Mouse (Mus musculus): ENCODE measurements around the gene Tchhl1.
A peak's percentile ranks its signal among the peaks of the same experiment; 100 is the strongest.
"Not testable (repeated sequence)": the region's sequence is repeated elsewhere in the genome, so short reads cannot be mapped to it uniquely, and the experiment has no call there.

Gene Tchhl1

GRCm38 (mm10) chr3:93468561-93468960 lies at the start of gene Tchhl1:
Tchhl1 (plus strand) TSS chr3:93468754.
- DNase-seq: peak; percentile 18

DNA sequence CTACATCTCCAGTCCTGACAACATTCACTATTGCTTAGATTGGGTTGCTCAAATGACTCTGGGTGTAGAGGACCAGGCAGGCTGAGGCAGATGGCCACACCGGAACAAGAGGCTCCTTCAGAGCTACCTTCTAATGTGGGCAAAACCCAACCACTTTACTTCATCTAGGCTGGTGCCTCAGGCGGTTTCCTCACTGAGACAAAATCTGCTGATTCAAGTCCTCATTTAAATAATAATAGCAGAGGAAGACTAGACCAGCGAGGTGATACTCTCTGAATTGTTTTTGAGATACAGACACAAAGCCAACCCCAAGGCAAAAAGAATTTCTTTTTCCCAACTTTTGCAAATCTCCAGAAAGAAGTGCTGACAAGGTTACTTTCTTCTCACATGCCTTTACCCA lies 36.9 kb upstream of the Tchhl1 start:
- DNase-seq: no peak

DNA sequence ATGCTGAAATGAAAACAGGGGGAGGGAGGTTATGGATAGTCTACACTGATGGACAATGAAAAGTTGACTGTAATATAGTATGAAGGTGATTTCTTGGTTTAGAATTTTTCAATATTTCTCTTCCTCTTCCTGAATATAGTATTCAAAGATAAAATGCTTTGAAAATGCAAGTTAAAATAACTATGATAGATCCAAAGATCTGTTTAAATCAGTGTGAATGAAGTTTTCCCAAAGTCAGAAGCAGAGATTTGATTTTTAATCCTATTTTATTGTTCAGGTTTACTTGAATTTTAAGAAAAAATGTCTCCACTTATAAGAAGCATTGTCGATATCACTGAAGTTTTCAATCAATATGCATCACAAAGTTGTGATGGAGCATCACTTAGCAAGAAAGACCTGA lies 26.5 kb upstream of the Tchhl1 start, which contains the start of gene Tchh:
Tchh (plus strand) TSS at position 301 of the 400 bp plus-strand sequence.
- no peak for DNase-seq

GRCm38 (mm10) chr3:93443501-93444101 lies 25.0 kb upstream of the Tchhl1 start:
- DNase-seq: peak; percentile 21

GRCm38 (mm10) chr3:93444343-93445164 lies 24.0 kb upstream of the Tchhl1 start:
- DNase-seq: peak; percentile 69

- peak; percentile 19 for DNase-seq
Measured at GRCm38 (mm10) chr3:93445165-93445705, 23.3 kb upstream of the Tchhl1 start.

GRCm38 (mm10) chr3:93446128-93446755 lies 22.3 kb upstream of the Tchhl1 start:
- peak; percentile 16 for DNase-seq

DNA sequence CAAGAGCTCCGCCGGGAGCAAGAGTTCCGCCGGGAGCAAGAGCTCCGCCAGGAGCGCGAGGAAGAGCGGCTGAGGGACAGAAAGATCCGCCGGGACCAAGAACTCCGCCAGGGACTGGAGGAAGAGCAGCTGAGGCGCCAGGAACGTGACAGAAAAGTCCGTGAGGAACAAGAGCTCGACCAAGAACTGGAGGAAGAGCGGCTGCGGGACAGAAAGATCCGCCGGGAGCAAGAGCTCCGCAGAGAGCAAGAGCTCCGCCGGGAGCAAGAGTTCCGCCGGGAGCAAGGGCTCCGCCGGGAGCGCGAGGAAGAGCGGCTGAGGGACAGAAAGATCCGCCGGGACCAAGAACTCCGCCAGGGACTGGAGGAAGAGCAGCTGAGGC lies 21.8 kb upstream of the Tchhl1 start:
- DNase-seq: peak; percentile 3

DNA sequence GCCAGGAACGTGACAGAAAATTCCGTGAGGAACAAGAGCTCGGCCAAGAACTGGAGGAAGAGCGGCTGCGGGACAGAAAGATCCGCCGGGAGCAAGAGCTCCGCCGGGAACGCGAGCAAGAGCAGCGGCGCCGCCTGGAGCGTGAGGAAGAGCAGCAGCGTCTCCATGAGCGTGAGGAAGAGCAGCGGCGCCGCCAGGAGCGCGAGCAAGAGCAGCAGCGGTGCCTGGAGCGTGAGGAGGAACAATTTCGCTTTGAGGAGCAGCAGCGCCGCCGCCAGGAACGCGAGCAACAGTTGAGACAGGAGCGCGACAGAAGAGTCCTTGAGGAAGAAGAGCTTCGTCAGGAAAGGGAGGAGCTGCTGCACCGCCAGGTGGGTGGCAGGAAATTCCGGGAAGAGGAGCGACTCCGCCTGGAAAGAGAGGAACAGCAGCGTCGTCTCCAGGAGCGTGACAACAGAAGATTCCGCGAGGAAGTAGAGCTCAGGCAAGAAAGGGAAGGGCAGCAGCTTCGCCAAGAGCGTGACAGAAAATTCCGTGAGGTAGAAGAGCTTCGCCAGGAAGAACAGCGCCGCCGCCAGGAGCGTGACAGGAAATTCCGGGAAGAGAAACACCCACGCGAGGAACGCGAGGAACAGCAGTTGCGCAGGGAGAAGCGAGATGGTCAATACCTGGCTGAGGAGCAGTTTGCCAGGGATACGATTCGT lies 21.3 kb upstream of the Tchhl1 start:
- DNase-seq: peak; percentile 63

DNA sequence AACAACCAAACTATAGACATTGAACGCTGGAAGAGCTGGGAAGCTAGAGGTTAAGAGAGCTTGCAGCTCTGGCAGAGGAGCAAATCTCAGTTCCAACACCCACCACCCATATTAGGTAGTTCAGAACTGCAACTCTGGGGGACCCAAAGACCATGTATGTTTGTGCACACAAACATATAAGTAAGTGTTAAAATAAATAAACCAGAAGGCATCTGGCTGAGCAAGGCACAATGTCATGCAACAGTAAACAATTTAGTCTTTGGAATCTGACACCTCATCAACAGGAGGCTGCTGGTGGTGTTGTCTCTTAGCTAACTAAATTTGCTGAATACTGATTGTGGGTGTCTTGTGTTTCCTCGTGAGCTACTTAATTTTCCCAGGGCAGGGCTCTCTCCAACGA lies 2.0 kb upstream of the Tchhl1 start:
- DNase-seq: no peak

DNA sequence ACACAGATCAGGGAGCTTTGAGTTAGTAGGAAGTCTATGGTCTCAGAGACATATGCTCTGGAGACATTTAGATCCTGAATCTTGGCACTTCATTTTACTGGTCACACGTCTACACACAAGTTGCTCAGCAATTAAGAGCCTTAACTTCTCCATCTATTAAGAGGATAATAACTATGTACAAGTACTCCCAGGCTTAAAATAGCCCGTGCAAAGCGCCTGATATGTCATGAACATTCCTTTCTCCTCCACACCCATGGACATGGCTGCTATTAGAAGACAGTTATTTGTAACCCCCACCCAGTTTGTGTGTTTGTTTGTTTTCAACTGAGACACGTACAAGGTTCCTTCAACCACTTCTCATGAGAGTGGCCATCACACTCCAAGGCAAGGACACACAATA lies 1.4 kb upstream of the Tchhl1 start:
- no peak for DNase-seq

GRCm38 (mm10) chr3:93469629-93470028 lies 1.1 kb downstream of the Tchhl1 start:
- DNase-seq: peak; percentile 71

GRCm38 (mm10) chr3:93480053-93480452 lies 11.5 kb downstream of the Tchhl1 start:
- DNase-seq: no peak

DNA sequence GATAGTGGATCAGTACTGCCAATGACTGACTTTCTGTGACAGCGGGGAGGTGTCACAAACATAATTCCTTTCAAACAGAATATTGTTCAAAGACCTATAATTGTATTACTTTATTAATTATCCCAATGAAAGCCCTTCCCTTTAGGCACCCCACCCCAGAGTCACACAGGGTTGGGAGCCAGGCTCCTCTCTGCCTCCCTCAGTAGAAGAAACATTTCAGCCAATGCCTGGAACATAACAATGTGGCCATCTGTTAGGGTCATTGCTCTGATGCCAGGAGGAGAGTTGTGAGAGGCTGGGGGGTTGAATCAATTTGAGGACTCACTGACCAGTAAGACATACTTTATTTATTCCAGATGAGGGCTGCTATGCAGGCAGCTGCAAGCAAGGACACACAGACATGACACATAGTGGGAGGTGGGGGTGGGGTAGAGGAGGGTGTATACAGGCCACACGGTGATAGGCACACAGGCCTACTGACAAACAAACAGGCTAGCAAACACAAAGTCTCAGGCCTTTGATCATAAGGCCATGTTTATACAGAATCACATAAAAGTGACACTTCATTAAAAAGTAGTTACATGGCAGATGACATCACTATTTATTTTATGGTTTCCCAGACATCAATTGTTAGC lies 13.5 kb downstream of the Tchhl1 start:
- DNase-seq: no peak

DNA sequence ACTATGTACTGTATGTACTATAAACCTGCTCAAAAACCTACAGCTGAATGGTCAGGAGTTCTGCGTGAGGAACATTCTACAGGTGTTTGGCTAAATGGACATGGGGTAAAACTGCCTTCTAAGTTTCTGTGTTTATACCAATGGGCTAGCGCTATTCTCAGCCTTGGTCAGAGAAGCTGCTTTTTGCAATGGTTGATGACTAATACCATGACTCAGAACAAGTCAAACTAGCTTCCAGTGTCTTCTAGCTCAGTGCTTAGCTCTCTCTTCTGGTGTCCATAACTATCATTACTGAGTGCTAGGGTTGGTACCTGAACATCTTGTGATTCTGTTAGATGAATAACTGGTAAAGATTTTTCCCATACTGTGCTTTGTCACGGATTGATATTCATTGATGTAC lies 17.1 kb downstream of the Tchhl1 start:
- DNase-seq: no peak

DNA sequence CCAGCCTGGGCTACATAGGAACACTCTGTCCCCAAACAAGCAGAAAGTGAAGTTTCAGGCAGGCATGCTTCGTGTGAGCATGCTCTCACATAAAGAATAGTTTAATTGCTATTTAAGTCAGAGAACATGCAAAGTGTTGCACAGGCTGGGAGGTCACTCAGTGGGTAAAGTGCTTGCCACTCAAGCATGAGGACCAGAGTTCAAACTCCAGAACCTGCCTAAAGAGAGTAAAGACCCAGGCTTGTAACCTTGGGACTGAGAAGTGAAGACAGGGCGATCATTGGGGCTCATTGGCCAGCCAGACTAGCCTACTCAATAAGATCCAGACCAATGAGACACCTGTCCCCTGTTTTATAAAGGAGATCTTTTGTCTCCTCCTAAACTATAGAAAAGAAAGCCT lies 20.0 kb downstream of the Tchhl1 start:
- DNase-seq: peak; percentile 15

GRCm38 (mm10) chr3:93492176-93492575 lies 23.6 kb downstream of the Tchhl1 start:
- DNase-seq: no peak

DNA sequence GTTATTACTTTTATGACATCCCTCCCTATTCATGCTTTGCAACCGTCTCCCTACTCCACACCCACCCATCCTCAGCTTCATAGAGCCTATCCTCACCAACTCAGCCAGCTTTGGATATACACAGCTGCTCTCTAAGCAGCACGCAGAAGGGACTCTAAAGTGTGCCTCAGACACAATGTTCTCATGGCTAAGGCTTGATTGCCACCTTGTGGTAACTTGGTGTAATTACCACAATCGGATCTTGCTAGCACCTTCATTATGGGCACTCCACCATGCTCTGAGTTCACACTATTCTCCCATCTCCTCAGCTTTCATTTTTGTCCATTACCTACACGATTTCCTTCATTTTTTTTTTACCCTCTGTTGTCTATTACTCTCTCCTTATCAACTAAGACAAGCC lies 25.4 kb downstream of the Tchhl1 start:
- DNase-seq: peak; percentile 37

DNA sequence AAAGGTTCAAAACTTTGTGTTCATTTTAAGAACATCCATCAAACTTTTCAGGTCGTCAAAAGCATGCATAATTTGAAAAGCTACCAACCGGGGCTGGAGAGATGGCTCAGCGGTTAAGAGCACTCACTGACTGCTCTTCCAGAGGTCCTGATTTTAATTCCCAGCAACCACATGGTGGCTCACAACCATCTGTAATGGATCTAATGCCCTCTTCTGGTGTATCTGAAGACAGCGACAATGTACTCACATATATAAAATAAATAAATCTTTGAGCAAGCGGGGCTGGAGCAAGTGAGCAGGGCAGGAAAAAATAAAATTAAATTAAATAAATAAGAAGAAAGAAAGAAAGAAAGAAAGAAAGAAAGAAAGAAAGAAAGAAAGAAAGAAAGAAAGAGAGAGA lies 26.2 kb downstream of the Tchhl1 start:
- not testable (repeated sequence) for DNase-seq

DNA sequence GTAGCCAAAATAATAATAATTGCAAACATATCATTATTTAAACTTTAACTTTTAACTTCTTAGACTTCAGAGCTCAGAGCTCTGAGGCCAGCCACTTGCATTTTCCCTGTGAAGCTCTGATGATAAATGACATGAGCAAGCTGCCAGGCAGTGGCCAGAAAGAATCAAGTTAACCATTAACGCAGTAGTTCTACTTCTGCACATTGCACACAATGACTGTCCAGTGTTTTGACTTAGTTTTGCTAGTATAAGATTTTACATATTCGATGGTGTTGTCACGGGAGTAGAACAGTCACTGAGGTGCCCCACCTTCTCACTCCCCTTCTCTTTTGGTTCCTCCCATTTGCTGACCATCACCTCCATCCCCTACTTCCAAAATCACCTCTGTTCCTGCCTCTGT lies 28.6 kb downstream of the Tchhl1 start:
- DNase-seq: peak; percentile 34

DNA sequence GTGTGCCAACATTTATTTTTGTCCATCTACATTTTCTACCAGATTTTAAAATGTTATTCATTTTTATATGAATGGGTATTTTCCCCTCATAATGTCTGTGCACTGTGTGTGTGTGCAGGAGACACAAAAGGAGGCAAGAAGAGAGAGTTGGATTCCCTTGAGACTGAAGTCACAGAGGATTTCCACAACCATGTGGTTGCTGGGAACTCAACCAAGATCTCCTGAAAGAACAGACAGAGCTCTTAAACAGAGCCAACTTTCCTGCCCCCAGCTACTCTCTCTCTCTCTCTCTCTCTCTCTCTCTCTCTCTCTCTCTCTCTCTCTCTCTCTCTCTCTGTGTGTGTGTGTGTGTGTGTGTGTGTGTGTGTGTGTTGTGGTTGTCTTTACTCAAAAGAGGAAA lies 30.6 kb downstream of the Tchhl1 start:
- DNase-seq: no peak

GRCm38 (mm10) chr3:93504536-93505189 lies 36.1 kb downstream of the Tchhl1 start:
- DNase-seq: no peak
